Mouse (Mus musculus) Muller cell, postnatal 12 days (primary cell): ENCODE data around the gene LTO1.

ENCODE experiments used
- DNase-seq: peaks from one replicate; pipeline ENCODE4 v3.0.0-alpha.2; 2015; ENCODE audit errors: inconsistent ontology term

LTO1 gene

GRCm38 (mm10) chr7:144940003-144940571 is 25.2 kb downstream of the LTO1 start:
- peak; percentile 79 for DNase-seq

DNA sequence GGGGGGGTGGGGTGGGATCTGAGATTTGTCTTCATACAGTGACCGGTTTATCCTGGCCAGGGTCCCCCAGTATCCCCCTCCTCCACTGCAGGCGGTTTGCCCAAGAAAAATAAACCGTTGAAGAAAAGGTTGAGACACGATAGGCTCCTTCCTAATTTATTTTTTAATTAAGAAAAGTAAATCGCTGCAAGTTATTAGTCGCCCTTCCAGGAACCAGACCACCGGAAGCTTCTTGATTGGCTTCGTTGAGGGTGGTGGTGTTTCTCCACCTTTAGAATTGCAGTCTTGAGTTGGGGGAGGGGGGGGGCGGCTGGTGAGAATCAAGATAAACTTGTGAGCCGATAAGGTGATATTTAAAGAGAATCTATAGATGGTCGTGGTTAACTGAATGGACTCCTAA is 25.7 kb downstream of the LTO1 start:
- DNase-seq, result no peak

DNA sequence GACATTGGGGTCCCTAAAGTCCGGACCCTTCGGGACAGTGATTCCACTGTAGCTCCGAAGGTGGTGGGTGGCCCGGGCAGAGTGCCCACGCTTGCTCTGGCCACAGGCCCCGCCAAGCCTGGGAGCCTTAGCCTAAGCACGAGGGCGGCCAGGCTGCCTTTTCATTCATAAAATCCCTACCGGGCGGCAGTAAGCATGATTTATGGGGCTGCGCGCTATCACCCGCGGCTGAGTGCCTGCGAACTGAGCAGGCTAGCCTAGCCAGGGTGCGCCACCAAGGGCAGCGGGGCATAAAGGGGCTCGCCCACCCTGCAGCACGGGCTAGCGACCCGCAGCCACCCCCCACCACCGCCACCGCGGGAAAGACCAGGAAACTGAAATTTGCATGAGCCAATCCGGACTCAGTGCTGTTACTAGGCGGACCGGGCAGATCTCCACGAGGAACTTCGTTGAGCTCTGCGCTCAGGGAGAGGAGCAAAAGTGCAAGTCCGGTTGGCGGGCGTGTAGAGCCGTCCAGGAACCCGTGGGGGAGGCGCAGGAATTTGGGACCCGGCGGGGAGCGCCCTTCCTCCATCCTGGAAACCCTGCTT is 26.4 kb downstream of the LTO1 start:
- DNase-seq, result peak; percentile 96

GRCm38 (mm10) chr7:144942071-144942743 is 27.3 kb downstream of the LTO1 start:
- DNase-seq, result peak; percentile 59

- DNase-seq, result no peak
Measured at GRCm38 (mm10) chr7:144942744-144943135, 27.8 kb downstream of the LTO1 start.

DNA sequence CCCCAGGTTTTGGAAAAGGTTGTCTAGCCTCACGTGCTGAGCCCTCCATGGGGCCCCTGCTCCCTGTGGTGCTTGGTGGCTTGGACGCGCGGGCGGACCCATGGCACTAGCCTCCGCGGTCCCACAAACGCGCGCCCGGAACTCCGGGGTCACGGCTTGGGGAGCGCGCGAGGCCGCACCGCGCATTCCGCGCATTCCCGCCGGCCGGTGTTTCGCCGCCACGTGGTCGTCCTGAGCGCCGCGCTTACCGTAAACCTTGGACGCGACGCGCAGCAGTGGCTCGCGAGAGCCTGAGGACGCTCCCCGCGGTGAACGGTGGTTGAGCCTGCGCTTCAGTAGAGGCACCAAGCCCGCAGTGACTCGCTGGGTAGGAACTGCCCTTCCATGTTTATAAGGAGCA is 28.4 kb downstream of the LTO1 start:
- DNase-seq, result peak; percentile 97

DNA sequence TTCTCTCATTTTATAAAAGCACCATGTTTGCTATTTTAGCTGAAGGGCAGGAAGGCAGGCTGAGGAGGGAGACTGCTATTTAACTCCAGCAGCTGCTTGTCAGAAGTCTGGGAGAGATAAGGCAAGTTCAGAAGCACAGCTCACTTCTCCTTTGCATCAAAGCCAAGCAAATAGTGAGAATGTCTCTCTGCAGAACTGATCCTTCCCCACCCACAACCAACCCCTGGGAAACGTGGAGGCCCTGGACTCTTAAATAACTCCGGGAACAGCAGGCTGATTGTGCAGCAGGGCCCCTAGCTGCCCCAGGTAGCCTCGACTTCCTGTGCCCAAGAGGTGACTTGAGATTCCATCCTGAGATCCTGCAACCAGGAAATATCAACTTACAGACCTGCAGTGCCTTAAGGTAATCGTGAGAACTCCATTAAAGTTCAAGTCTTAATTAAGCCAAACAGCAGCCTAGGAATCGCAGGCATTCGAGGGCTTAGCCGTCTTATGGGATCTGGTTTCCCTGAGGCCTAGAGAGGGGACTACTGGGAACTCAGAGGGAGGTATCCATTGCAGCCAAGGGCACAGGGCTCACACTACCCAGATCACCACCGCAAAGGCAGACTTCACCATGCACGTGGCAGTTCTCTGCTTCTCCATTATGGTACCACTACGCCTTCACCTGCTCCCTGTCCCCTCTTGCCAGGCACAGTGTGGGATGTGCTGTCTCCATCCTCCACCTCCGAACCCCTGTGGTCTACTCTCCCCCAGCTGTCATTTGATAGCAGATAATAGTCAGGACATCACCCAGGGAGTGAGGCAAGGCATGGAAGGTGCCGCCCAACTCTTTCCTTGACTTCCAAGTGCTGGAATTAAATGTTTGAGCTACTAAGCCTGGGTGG is 43.9 kb downstream of the LTO1 start:
- DNase-seq, result no peak

DNA sequence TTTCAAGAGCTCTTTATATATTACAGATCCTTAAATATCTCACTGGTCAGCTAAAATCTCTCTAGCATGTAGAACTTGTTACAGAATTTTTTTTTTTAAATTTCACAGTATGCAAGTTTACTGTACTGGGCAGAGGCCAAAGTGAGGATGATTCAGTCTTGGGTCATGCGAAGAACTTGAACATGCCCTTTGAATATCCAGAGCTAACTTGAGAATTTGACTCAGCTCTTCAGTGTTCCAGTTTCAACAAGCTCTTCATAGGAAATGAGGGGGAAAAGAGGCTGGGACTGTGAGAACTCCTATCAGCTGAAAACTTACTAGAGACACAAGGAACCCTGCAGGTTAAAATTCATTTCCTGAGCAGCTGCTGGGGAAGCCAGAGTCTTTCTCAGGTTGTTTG is 49.0 kb downstream of the LTO1 start:
- DNase-seq, result peak; percentile 89

DNA sequence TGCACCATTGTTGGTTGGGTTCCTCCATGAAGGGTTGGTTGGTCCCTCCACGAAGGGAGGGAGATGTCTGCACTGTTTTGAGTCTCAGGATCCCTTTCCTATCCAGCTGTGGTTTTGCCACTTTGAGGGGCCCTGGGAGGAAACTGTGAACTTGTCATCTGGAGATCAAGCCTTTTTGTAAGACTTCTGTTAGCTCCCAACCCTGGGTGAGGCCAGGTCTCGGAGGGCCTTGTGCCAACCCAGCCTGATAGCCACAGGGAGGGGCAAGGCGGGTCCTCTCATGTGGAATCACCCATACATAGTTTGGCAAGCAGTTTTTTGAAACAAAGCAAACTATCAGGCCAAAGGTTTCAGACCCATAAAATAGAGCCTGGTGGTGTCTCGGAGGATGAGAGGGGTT is 49.4 kb downstream of the LTO1 start:
- no peak for DNase-seq

DNA sequence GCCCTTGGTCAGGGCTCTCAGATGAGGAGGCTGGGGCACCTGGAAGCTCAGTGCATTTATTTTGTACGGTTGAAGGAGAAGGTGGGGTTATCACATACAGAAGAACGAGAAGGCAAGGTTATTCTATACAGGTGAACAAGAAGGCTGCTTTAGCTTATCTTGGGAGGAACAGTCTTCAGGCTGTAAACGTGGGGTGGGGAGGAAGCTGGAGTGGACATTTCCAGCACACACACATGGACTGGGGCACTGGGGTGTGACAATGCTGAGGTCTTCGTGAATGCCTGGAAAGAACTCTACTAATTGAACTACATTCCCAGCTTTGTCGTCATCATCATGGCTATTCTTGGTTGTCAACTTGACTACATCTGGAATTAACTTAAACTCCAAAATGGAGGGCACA is 51.0 kb downstream of the LTO1 start:
- DNase-seq, result no peak

GRCm38 (mm10) chr7:144970997-144971768 is 56.3 kb downstream of the LTO1 start:
- DNase-seq, result peak; percentile 56

DNA sequence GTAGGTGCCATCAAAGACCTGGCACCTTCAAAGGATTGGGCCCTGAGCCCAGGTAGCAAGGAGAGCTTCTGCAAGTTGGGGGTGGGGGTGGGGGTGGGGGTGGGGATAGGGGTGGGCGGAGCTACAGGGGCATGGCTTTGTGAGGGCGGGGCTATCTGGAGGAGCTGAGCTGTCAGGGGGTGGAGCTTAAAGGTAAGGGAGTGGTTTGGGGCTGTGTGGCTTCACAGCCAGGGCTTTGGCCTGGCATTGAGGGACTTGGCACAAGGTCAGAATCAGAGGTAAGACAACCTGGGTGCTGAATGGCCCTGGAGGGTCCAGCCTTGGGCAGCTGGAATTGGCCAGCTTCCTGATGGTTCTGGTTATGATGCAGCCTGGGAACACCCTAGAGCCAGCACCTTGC is 56.9 kb downstream of the LTO1 start:
- no peak for DNase-seq

GRCm38 (mm10) chr7:144973461-144973860 is 58.6 kb downstream of the LTO1 start:
- peak; percentile 57 for DNase-seq

- peak; percentile 35 for DNase-seq
Measured at GRCm38 (mm10) chr7:144977121-144977520, 62.2 kb downstream of the LTO1 start.

DNA sequence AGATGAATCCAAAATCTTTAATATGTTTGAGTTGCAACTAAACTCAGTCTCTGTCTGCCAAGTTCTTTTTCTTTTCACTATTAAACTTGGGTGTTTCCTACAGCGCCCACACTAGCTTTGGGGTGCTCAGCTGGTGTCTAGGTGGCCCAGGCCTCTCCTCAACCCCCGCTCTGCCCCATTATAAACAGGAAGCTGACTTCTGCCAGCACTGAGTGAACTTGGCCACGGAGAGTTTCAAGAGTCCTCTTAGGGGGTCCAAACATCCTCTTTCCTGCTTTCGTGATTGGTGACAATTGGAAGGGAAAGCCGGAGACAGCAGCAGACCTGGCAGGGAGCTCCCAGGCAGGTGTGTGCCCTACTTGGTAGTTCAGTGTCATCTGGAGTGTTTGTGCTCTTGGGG is 64.9 kb downstream of the LTO1 start:
- DNase-seq, result no peak
